Mouse (Mus musculus) lung, postnatal 0 days (tissue): ENCODE measurements around the gene Armcx1.

ENCODE experiments used
- CTCF ChIP-seq: IDR thresholded peaks from 2 replicates; pipeline ENCODE4 v1.5.1; 2016; ENCODE audit warnings: antibody characterized with exemption, mild to moderate bottlenecking
- EP300 ChIP-seq: IDR thresholded peaks from 2 replicates; pipeline ENCODE4 v1.6.1; 2016; ENCODE audit warnings: antibody characterized with exemption, mild to moderate bottlenecking, control low read depth

GRCm38 (mm10) chrX:134752584-134752983, 34.8 kb downstream of the Armcx1 start:
- no peak for TF ChIP-seq CTCF
- TF ChIP-seq EP300: no peak
